Mouse (Mus musculus) embryonic facial prominence, embryonic 11.5 days (tissue): ENCODE measurements around the gene Setd3. TPM values are rescaled to one million over a fixed set of nuclear protein-coding genes. Genes with fewer than 3 reads are reported as not detected.

ENCODE experiments used
- ATAC-seq: fragments of 200-750 bp; cut with Nextera tagmentation; replicated peaks from 2 replicates; pipeline ENCODE4 v1.8.0; 2017; ENCODE audit warnings: low read depth; ENCODE audit not compliant: insufficient number of reproducible peaks, low FRiP score, low TSS enrichment
- DNase-seq: peaks from one replicate; pipeline ENCODE4 v3.0.0-alpha.2; 2015; ENCODE audit warnings: low spot score
- H3K27ac ChIP-seq: fragments of 300-500 bp; sonication (generic); replicated peaks from 2 replicates; pipeline ENCODE4 v1.5.1; 2014; ENCODE audit warnings: mild to moderate bottlenecking, low read depth, low read length, control low read depth
- H3K27me3 ChIP-seq: fragments of 300-500 bp; sonication (generic); 2 replicates; pipeline ENCODE4 v1.6.1; 2014; ENCODE audit warnings: mild to moderate bottlenecking, low read length, moderate library complexity, mixed read lengths; ENCODE audit not compliant: control insufficient read depth, insufficient read depth
- H3K36me3 ChIP-seq: fragments of 300-500 bp; sonication (generic); replicated peaks from 2 replicates; pipeline ENCODE4 v1.6.1; 2014; ENCODE audit warnings: low read depth, mild to moderate bottlenecking, low read length, moderate library complexity, mixed read lengths; ENCODE audit not compliant: control insufficient read depth, insufficient read depth
- H3K4me1 ChIP-seq: fragments of 300-500 bp; sonication (generic); 2 replicates; pipeline ENCODE4 v1.6.1; 2014; ENCODE audit warnings: low read length, mixed read lengths; ENCODE audit not compliant: control insufficient read depth, insufficient read depth
- H3K4me2 ChIP-seq: fragments of 300-500 bp; sonication (generic); 2 replicates; pipeline ENCODE4 v1.6.1; 2014; ENCODE audit warnings: low read depth, mild to moderate bottlenecking, control low read depth, low read length, moderate library complexity
- H3K4me3 ChIP-seq: fragments of 300-500 bp; sonication (generic); 2 replicates; pipeline ENCODE4 v1.5.1; 2014; ENCODE audit warnings: low read depth, low read length, control low read depth
- H3K9ac ChIP-seq: fragments of 300-500 bp; sonication (generic); replicated peaks from 2 replicates; pipeline ENCODE4 v1.6.1; 2014; ENCODE audit warnings: mild to moderate bottlenecking, control low read depth, low read length
- H3K9me3 ChIP-seq: fragments of 300-500 bp; sonication (generic); replicated peaks from 2 replicates; pipeline ENCODE4 v1.6.1; 2016; ENCODE audit warnings: mild to moderate bottlenecking, low read length, inconsistent platforms, mixed read lengths; ENCODE audit not compliant: control insufficient read depth
- WGBS: fragments of 180-500 bp; shearing (Covaris S2); extraction: QIAGEN DNeasy Blood & Tissue Kit; methylation state at CpG from one replicate; pipeline ENCODE4 v1.1.7; 2014; 5-methylcytosine and 5-hydroxymethylcytosine counted together
- polyA plus RNA-seq: library from polyadenylated mRNA; unstranded; fragments of >200 nt; fragmentation: Nextera tagmentation; extraction: Ambion mirVana; gene quantifications from 2 replicates; pipeline ENCODE4 v1.2.1, GENCODE M21; 2014

Gene Setd3
- polyA plus RNA-seq, 1 experiment from 2014 or later = 101 TPM

GRCm38 (mm10) chr12:108063986-108064385 is 115.1 kb downstream of the Setd3 start:
- no peak for ATAC-seq
- no peaks in the 10 kb centered on the region for H3K9me3 ChIP-seq
- no peaks in the 10 kb centered on the region for H3K27me3 ChIP-seq
- H3K4me2 ChIP-seq = no peak overlapping the region
- WGBS = 16% methylated on average over 6 of the region's 6 CpGs
- no peak overlapping the region for H3K9ac ChIP-seq
- no peaks in the 10 kb centered on the region for H3K36me3 ChIP-seq
- 0 out of 2 replicates have a peak, but pooled peaks cover 4% of the 10 kb centered on the region for H3K4me1 ChIP-seq
- peak; percentile 12 for DNase-seq
- no peak overlapping the region for H3K4me3 ChIP-seq
- no peak overlapping the region for H3K27ac ChIP-seq

GRCm38 (mm10) chr12:108062137-108062536 is 117.0 kb downstream of the Setd3 start:
- Histone ChIP-seq H3K4me1 (0 out of 2 replicates have a peak, but pooled peaks cover 4% of the 10 kb centered on the region), H3K4me3 (no peak overlapping the region), H3K36me3 (no peaks in the 10 kb centered on the region), H3K27ac (no peak overlapping the region), H3K9me3 (no peaks in the 10 kb centered on the region), H3K4me2 (no peak overlapping the region), H3K27me3 (no peaks in the 10 kb centered on the region), H3K9ac (no peak overlapping the region)
- ATAC-seq = no peak
- 61% methylated on average over 5 of the region's 5 CpGs for WGBS
- DNase-seq = no peak

- ATAC-seq (no peak), DNase-seq (no peak)
- no peaks in the 10 kb centered on the region for H3K9me3 ChIP-seq
- no peak overlapping the region for H3K27ac ChIP-seq
- no peaks in the 10 kb centered on the region for H3K27me3 ChIP-seq
- H3K4me3 ChIP-seq = no peak overlapping the region
- H3K36me3 ChIP-seq = no peaks in the 10 kb centered on the region
- no peak overlapping the region for H3K4me2 ChIP-seq
- 81% methylated on average over 7 of the region's 7 CpGs for WGBS
- H3K4me1 ChIP-seq = 0 out of 2 replicates have a peak, but pooled peaks cover 4% of the 10 kb centered on the region
- no peak overlapping the region for H3K9ac ChIP-seq
These were observed 117.5 kb downstream of the Setd3 start for GRCm38 (mm10) chr12:108061661-108062060.

Other genes starting within 250 kb of the Setd3 start
- gene Bcl11b, start 175.7 kb downstream of the Setd3 start, polyA plus RNA-seq = 14.8 and 15.5 TPM in 2 replicates
- 7.8 and 8.3 TPM in 2 replicates for gene Ccnk, start 265 bp upstream of the Setd3 start, polyA plus RNA-seq
- gene Ccdc85c, start 96.1 kb upstream of the Setd3 start, polyA plus RNA-seq = 8.4 and 9.8 TPM in 2 replicates
- gene Hhipl1, start 127.0 kb upstream of the Setd3 start, polyA plus RNA-seq = 0.43 and 0.59 TPM in 2 replicates
- 2.9 and 3.1 TPM in 2 replicates for gene Cyp46a1, start 155.1 kb upstream of the Setd3 start, polyA plus RNA-seq
- gene Eml1, start 191.6 kb upstream of the Setd3 start, polyA plus RNA-seq = 64.1 and 69.7 TPM in 2 replicates